14 mouse cellular contexts compared by ENCODE assay signal in the genomic region with DNA sequence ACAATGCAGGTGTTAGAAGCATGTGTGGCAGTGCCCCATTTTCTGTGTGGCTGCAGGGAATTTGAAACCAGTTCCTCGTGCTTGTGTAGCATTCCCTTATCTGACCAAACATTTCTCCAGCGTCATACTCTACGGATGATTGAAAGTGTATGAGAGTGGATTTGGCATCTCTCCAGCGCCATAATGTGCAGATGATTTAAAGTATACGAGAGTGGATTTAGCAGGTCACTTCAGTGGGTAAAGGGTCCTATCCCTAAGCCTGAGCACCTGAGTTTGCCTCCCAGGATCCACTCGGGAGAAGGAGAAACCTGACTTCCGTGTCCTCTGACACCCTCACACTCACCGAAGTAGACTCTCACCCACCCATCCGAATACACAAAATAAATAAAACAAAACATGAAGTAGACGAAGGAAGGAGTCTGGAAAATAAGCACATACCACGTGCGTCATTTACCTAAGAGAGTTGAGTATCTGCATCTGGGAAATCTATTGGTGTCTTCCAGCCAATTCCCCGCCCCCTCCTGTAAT. TPM values are rescaled to one million over a fixed set of nuclear protein-coding genes. Genes with fewer than 3 reads are reported as not detected.
DNase-seq lines count a peak whose midpoint lies in the region; ATAC-seq and TF ChIP-seq lines count a peak whose summit lies in the region.
"Had no signal": no experiment of that assay in that cellular context is flagged by ENCODE, and none has a peak within 500 bp of the region (broad histone marks: within the 10 kb centered on the region; RNA-seq: fewer than 3 reads in every experiment).

No protein-coding gene starts in this region.

- DNase-seq in kidney, adult 11 months, result no peak
- no peak for DNase-seq in lung, postnatal 25 days (ENCODE audit: low spot score)
- no peak for DNase-seq in natural killer cell, adult 2 months (ENCODE audit: low spot score in 2 of 2)
- no peak for DNase-seq in cerebellum, adult 2 months

- TF ChIP-seq CTCF in intestine, postnatal 0 days (IDR thresholded peaks at IDR 0.05; ENCODE audit: low read depth), result no peak
- no peak for TF ChIP-seq CTCF in cerebellum, adult 2 months (IDR thresholded peaks at IDR 0.05; ENCODE audit: borderline replicate concordance, insufficient read depth, low read depth, low read length)

- WGBS in kidney, embryonic 15.5 days, result 58% methylated on average over 13 of the region's 13 CpGs
- WGBS in lung, embryonic 15.5 days, result 32% methylated on average over 13 of the region's 13 CpGs
- WGBS in intestine, postnatal 0 days, result 33% methylated on average over 13 of the region's 13 CpGs
- 82% methylated on average over 13 of the region's 13 CpGs for WGBS in cerebellum, adult 2 months

- no peak overlapping the region for H3K4me2 ChIP-seq in kidney, embryonic 15.5 days
- H3K4me2 ChIP-seq in lung, embryonic 15.5 days, result peak overlapping the region; percentile 37
- H3K4me2 ChIP-seq in intestine, postnatal 0 days (replicated peaks; ENCODE audit: low read depth), result peak overlapping the region; percentile 43
- H3K4me2 ChIP-seq: embryonic facial prominence, embryonic 12.5 days; forebrain, embryonic 15.5 days; limb, embryonic 12.5 days; liver, embryonic 15.5 days; midbrain, embryonic 12.5 days; neural tube, embryonic 13.5 days had no signal

- peak overlapping the region; percentile 74 for H3K27ac ChIP-seq in kidney, embryonic 15.5 days
- H3K27ac ChIP-seq in lung, embryonic 15.5 days, result peak overlapping the region; percentile 37; the same call in 1 of the 2 replicates
- H3K27ac ChIP-seq in intestine, postnatal 0 days (ENCODE audit: low read depth, low read length), result no peak overlapping the region
- no peak overlapping the region for H3K27ac ChIP-seq in cerebellum, adult 2 months (ENCODE audit: insufficient read depth, low read length)
- H3K27ac ChIP-seq: embryonic facial prominence, embryonic 12.5 days; forebrain, embryonic 15.5 days; heart, embryonic 10.5 days; liver, embryonic 15.5 days; midbrain, embryonic 12.5 days; neural tube, embryonic 13.5 days had no signal

- H3K36me3 ChIP-seq in kidney, embryonic 15.5 days, result no peaks in the 10 kb centered on the region
- no peaks in the 10 kb centered on the region for H3K36me3 ChIP-seq in lung, embryonic 15.5 days
- H3K36me3 ChIP-seq in intestine, postnatal 0 days (ENCODE audit: control insufficient read depth, insufficient read depth), result no peaks in the 10 kb centered on the region
- H3K36me3 ChIP-seq: embryonic facial prominence, embryonic 12.5 days; forebrain, embryonic 15.5 days; heart, embryonic 10.5 days; limb, embryonic 12.5 days; liver, embryonic 15.5 days; midbrain, embryonic 12.5 days; neural tube, embryonic 13.5 days had no signal

- ATAC-seq in kidney, embryonic 15.5 days (replicated peaks; ENCODE audit: low FRiP score), result peak; percentile 16; the same call in 1 of the 2 replicates
- ATAC-seq in lung, embryonic 15.5 days (ENCODE audit: borderline replicate concordance, extremely low read depth, low FRiP score, low TSS enrichment), result no peak
- ATAC-seq in intestine, postnatal 0 days, result peak; percentile 22

- H3K9me3 ChIP-seq in kidney, embryonic 15.5 days (replicated peaks), result no peaks in the 10 kb centered on the region
- H3K9me3 ChIP-seq in lung, embryonic 15.5 days, result no peaks in the 10 kb centered on the region
- H3K9me3 ChIP-seq in intestine, postnatal 0 days (ENCODE audit: control insufficient read depth), result no peaks in the 10 kb centered on the region
- H3K9me3 ChIP-seq: embryonic facial prominence, embryonic 12.5 days; forebrain, embryonic 15.5 days; heart, embryonic 10.5 days; limb, embryonic 12.5 days; liver, embryonic 15.5 days; midbrain, embryonic 12.5 days; neural tube, embryonic 13.5 days had no signal

- no peak overlapping the region for H3K4me3 ChIP-seq in kidney, embryonic 15.5 days (replicated peaks)
- no peak overlapping the region for H3K4me3 ChIP-seq in lung, embryonic 15.5 days
- no peak overlapping the region for H3K4me3 ChIP-seq in intestine, postnatal 0 days (ENCODE audit: low read depth, low read length)
- no peak overlapping the region for H3K4me3 ChIP-seq in cerebellum, adult 2 months (replicated peaks; ENCODE audit: insufficient read depth, low read depth, low read length)
- H3K4me3 ChIP-seq: embryonic facial prominence, embryonic 12.5 days; forebrain, embryonic 15.5 days; heart, embryonic 10.5 days; limb, embryonic 12.5 days; liver, embryonic 15.5 days; midbrain, embryonic 12.5 days; neural tube, embryonic 13.5 days had no signal

- TF ChIP-seq POLR2A in cerebellum, adult 2 months (IDR thresholded peaks at IDR 0.05; ENCODE audit: borderline replicate concordance, insufficient read depth, low read length), result no peak

- H3K9ac ChIP-seq in kidney, embryonic 15.5 days, result no peak overlapping the region
- H3K9ac ChIP-seq in lung, embryonic 15.5 days, result no peak overlapping the region
- H3K9ac ChIP-seq in intestine, postnatal 0 days (ENCODE audit: low read depth, low read length), result no peak overlapping the region
- H3K9ac ChIP-seq: embryonic facial prominence, embryonic 12.5 days; forebrain, embryonic 15.5 days; limb, embryonic 12.5 days; liver, embryonic 15.5 days; midbrain, embryonic 12.5 days; neural tube, embryonic 13.5 days had no signal

- H3K27me3 ChIP-seq in kidney, embryonic 15.5 days, result no peaks in the 10 kb centered on the region
- no peaks in the 10 kb centered on the region for H3K27me3 ChIP-seq in lung, embryonic 15.5 days
- H3K27me3 ChIP-seq in intestine, postnatal 0 days (replicated peaks; ENCODE audit: control insufficient read depth, insufficient read depth, low read length), result no peaks in the 10 kb centered on the region
- H3K27me3 ChIP-seq in cerebellum, adult 2 months (ENCODE audit: control insufficient read depth, insufficient read depth, low read length), result no peaks in the 10 kb centered on the region
- H3K27me3 ChIP-seq: embryonic facial prominence, embryonic 12.5 days; forebrain, embryonic 15.5 days; limb, embryonic 12.5 days; liver, embryonic 15.5 days; midbrain, embryonic 12.5 days; neural tube, embryonic 13.5 days had no signal

- H3K4me1 ChIP-seq in kidney, embryonic 15.5 days, result peaks cover 26% of the 10 kb centered on the region
- peaks cover 30% of the 10 kb centered on the region for H3K4me1 ChIP-seq in lung, embryonic 15.5 days
- H3K4me1 ChIP-seq in intestine, postnatal 0 days (replicated peaks; ENCODE audit: control insufficient read depth, insufficient read depth, low read length), result 0 out of 2 replicates have a peak, but pooled peaks cover 2% of the 10 kb centered on the region
- peaks cover 15% of the 10 kb centered on the region for H3K4me1 ChIP-seq in cerebellum, adult 2 months (ENCODE audit: control insufficient read depth, insufficient read depth, low read length)

RNA-seq across cellular contexts. Expression of a gene that starts 54.2 kb away (rescaled TPM):
- 6.3 and 7.0 TPM in 2 replicates for polyA plus RNA-seq in kidney, embryonic 15.5 days (2015; fragmentation: Nextera tagmentation; extraction: Ambion mirVana)
- 7.4 and 8.5 TPM in 2 replicates for polyA plus RNA-seq in lung, embryonic 15.5 days (2015; fragmentation: Nextera tagmentation; extraction: Ambion mirVana)
- 6.1 and 9.4 TPM in 2 replicates for polyA plus RNA-seq in intestine, postnatal 0 days (2015; fragmentation: Nextera tagmentation; extraction: Ambion mirVana)
- 16.9 TPM in 2 replicates for polyA plus RNA-seq in cerebellum, adult 2 months (2012; rRNA removed)

Comparison
In these comparisons a context has a peak if more than half of its experiments do, and no peak if none do; other contexts are left out.
1. H3K27ac ChIP-seq: peak in kidney, embryonic 15.5 days (single experiment) and lung, embryonic 15.5 days (single experiment); none in intestine, postnatal 0 days (single experiment) and cerebellum, adult 2 months (single experiment).